ENCODE assay signal across 8 mouse cellular contexts in genomic region chr5:81023923-81024715, GRCm38 (mm10). TPM values are rescaled to one million over a fixed set of nuclear protein-coding genes. Genes with fewer than 3 reads are reported as not detected.
DNase-seq lines count a peak whose midpoint lies in the region; ATAC-seq and TF ChIP-seq lines count a peak whose summit lies in the region.
"Had no signal": no experiment of that assay in that cellular context is flagged by ENCODE, and none has a peak within 500 bp of the region (broad histone marks: within the 10 kb centered on the region; RNA-seq: fewer than 3 reads in every experiment).

No protein-coding gene starts in this region.

- 45% methylated on average over 17 of the region's 17 CpGs for WGBS in embryonic facial prominence, embryonic 11.5 days

- no peak for TF ChIP-seq CTCF in brain, embryonic 14.5 days (IDR thresholded peaks at IDR 0.05; ENCODE audit: borderline replicate concordance, extremely low read depth, insufficient read depth, insufficient read length)

- H3K9me3 ChIP-seq in embryonic facial prominence, embryonic 11.5 days (replicated peaks; ENCODE audit: control insufficient read depth, low read length), result no peaks in the 10 kb centered on the region

- no peak overlapping the region for H3K9ac ChIP-seq in embryonic facial prominence, embryonic 11.5 days (replicated peaks; ENCODE audit: low read length)

- H3K27me3 ChIP-seq in embryonic facial prominence, embryonic 11.5 days (ENCODE audit: control insufficient read depth, insufficient read depth, low read length), result no peaks in the 10 kb centered on the region; the same call in 1 of the 2 replicates

- no peak overlapping the region for H3K27ac ChIP-seq in embryonic facial prominence, embryonic 11.5 days (replicated peaks; ENCODE audit: low read depth, low read length)
- H3K27ac ChIP-seq: macrophage had no signal

- H3K4me1 ChIP-seq in embryonic facial prominence, embryonic 11.5 days (ENCODE audit: control insufficient read depth, insufficient read depth, low read length), result no peaks in the 10 kb centered on the region

- 0 out of 2 replicates have a peak overlapping the region, but pooled peaks have one; percentile 1 for H3K4me3 ChIP-seq in embryonic facial prominence, embryonic 11.5 days (ENCODE audit: low read depth, low read length)

- H3K4me2 ChIP-seq in embryonic facial prominence, embryonic 11.5 days (ENCODE audit: low read depth, low read length), result peak overlapping the region; percentile 2; the same call in 1 of the 2 replicates

- intact Hi-C loops in heart, postnatal 14 days (cut with DNase I), result no loop called here

- peak; percentile 48 for DNase-seq in brain, embryonic 14.5 days (ENCODE audit: low read depth)
- DNase-seq in embryonic facial prominence, embryonic 11.5 days (ENCODE audit: low spot score), result peak; percentile 8
- peak; percentile 15 to 36 for DNase-seq in heart, postnatal 14 days
- peak; percentile 55 for DNase-seq in lung, postnatal 10 days
- no peak for DNase-seq in testis, postnatal 10 days (ENCODE audit: low spot score)
- no peak for DNase-seq in cerebellum, adult 9-11 months
- no peak for DNase-seq in thymus, adult 18-20 months

- no peak for TF ChIP-seq POLR2A in brain, embryonic 14.5 days (IDR thresholded peaks at IDR 0.05; ENCODE audit: borderline replicate concordance, extremely low read depth, insufficient read depth, insufficient read length, poor library complexity, severe bottlenecking)

- no peak for ATAC-seq in embryonic facial prominence, embryonic 11.5 days (replicated peaks; ENCODE audit: insufficient number of reproducible peaks, low FRiP score, low TSS enrichment, low read depth)

- no peaks in the 10 kb centered on the region for H3K36me3 ChIP-seq in embryonic facial prominence, embryonic 11.5 days (replicated peaks; ENCODE audit: control insufficient read depth, insufficient read depth, low read depth, low read length)

RNA-seq across cellular contexts. Expression of gene Adgrl3, which starts 4.2 kb away (rescaled TPM):
- polyA plus RNA-seq in brain, embryonic 14.5 days (2012; rRNA removed), result 53.9 and 89.2 TPM in 2 replicates
- polyA plus RNA-seq in embryonic facial prominence, embryonic 11.5 days (2014; fragmentation: Nextera tagmentation; extraction: Ambion mirVana), result 18.8 and 21.1 TPM in 2 replicates
- total RNA-seq in heart, postnatal 14 days (2021), result 1 to 10 TPM; 6.5 to 6.8 TPM
- polyA plus RNA-seq: macrophage had no signal

Comparison
In these comparisons a context has a peak if more than half of its experiments do, and no peak if none do; other contexts are left out.
1. DNase-seq: peak in brain, embryonic 14.5 days (single experiment), embryonic facial prominence, embryonic 11.5 days (single experiment), heart, postnatal 14 days (2 of 2) and lung, postnatal 10 days (single experiment); none in testis, postnatal 10 days (single experiment), cerebellum, adult 9-11 months (single experiment) and thymus, adult 18-20 months (0 of 2).